Comparison of ENCODE assay signal across 9 mouse cellular contexts in genomic region chr4:100527554-100528001, GRCm38 (mm10). TPM values are rescaled to one million over a fixed set of nuclear protein-coding genes. Genes with fewer than 3 reads are reported as not detected.
DNase-seq lines count a peak whose midpoint lies in the region; ATAC-seq and TF ChIP-seq lines count a peak whose summit lies in the region.
"Had no signal": no experiment of that assay in that cellular context is flagged by ENCODE, and none has a peak within 500 bp of the region (broad histone marks: within the 10 kb centered on the region; RNA-seq: fewer than 3 reads in every experiment).

No protein-coding gene starts in this region.

- no peaks in the 10 kb centered on the region for H3K36me3 ChIP-seq in ES-E14 (ENCODE audit: control insufficient read depth, insufficient read depth, low read length, poor library complexity, severe bottlenecking)
- no peaks in the 10 kb centered on the region for H3K36me3 ChIP-seq in limb, embryonic 14.5 days (ENCODE audit: control insufficient read depth, insufficient read depth, low read length)
- H3K36me3 ChIP-seq in small intestine, adult 2 months (ENCODE audit: control insufficient read depth, insufficient read depth, low read length) = no peaks in the 10 kb centered on the region

- DNase-seq in adrenal gland, postnatal 10 days = peak; percentile 4
- DNase-seq in adrenal gland, adult (ENCODE audit: inconsistent age in 2 of 2, low spot score in 1 of 2) = no peak
- DNase-seq in ES-E14 (ENCODE audit: low read depth, low spot score) = peak; percentile 46
- DNase-seq in forelimb bud, embryonic 11.5 days (ENCODE audit: low read depth, low spot score) = peak; percentile 94
- DNase-seq in limb, embryonic 14.5 days (ENCODE audit: low spot score) = peak; percentile 87
- no peak for DNase-seq in adrenal gland, adult 8-10 months
- DNase-seq in frontal cortex, postnatal 25 days (ENCODE audit: low spot score in 2 of 2) = no peak

- peak overlapping the region in 1 of 2 experiments; percentile 34; a peak in 1 of 4 replicates for H3K4me3 ChIP-seq in ES-E14 (ENCODE audit: insufficient read depth in 1 of 2, low read depth in 1 of 2, low read length in 2 of 2, poor library complexity in 1 of 2, severe bottlenecking in 1 of 2)
- H3K4me3 ChIP-seq in limb, embryonic 14.5 days (replicated peaks; ENCODE audit: low read length) = peak overlapping the region; percentile 26
- peak overlapping the region; percentile 10; the same call in 1 of the 2 replicates for H3K4me3 ChIP-seq in small intestine, adult 2 months (ENCODE audit: low read depth, low read length)

- peaks cover 2 to 8% of the 10 kb centered on the region in 2 experiments; a peak in 1 of 4 replicates for H3K4me1 ChIP-seq in ES-E14 (ENCODE audit: control insufficient read depth in 2 of 2, insufficient read depth in 2 of 2, low read length in 2 of 2, poor library complexity in 1 of 2)
- H3K4me1 ChIP-seq in limb, embryonic 14.5 days (ENCODE audit: control insufficient read depth, insufficient read depth, low read length) = peaks cover 26% of the 10 kb centered on the region
- H3K4me1 ChIP-seq in small intestine, adult 2 months (ENCODE audit: control insufficient read depth, insufficient read depth, insufficient read length, low read length) = no peaks in the 10 kb centered on the region

- 1% methylated on average over 15 of the region's 15 CpGs for WGBS in limb, embryonic 14.5 days
- WGBS in small intestine, adult 2 months = 7% methylated on average over 15 of the region's 15 CpGs

- ATAC-seq in limb, embryonic 14.5 days (ENCODE audit: low FRiP score, low read depth) = peak; percentile 91

- 0 out of 2 replicates have a peak, but pooled peaks have one; percentile 23 for TF ChIP-seq POLR2A in limb, embryonic 14.5 days (IDR thresholded peaks at IDR 0.05; ENCODE audit: borderline replicate concordance, extremely low read depth, insufficient read depth, insufficient read length)
- TF ChIP-seq POLR2A in small intestine, adult 2 months (IDR thresholded peaks at IDR 0.05; ENCODE audit: low read depth, low read length) = no peak

- H3K9ac ChIP-seq in ES-E14 (ENCODE audit: insufficient read depth, low read depth, low read length, poor library complexity, severe bottlenecking) = no peak overlapping the region
- peak overlapping the region; percentile 32; the same call in 1 of the 2 replicates for H3K9ac ChIP-seq in limb, embryonic 14.5 days (ENCODE audit: low read depth, low read length, severe bottlenecking)

- H3K9me3 ChIP-seq in ES-E14 (ENCODE audit: control insufficient read depth, insufficient read depth, low read depth, low read length) = no peaks in the 10 kb centered on the region
- no peaks in the 10 kb centered on the region for H3K9me3 ChIP-seq in limb, embryonic 14.5 days (ENCODE audit: control insufficient read depth, low read length)

- H3K4me2 ChIP-seq in limb, embryonic 14.5 days (replicated peaks; ENCODE audit: low read depth, low read length, severe bottlenecking) = peak overlapping the region; percentile 53

- no peak for TF ChIP-seq CTCF in small intestine, adult 2 months (IDR thresholded peaks at IDR 0.05; ENCODE audit: extremely low read depth, insufficient read length, insufficient replicate concordance, low read depth, low read length)

- no peak overlapping the region for H3K27ac ChIP-seq in ES-E14 (ENCODE audit: insufficient read depth, low read depth, low read length, poor library complexity, severe bottlenecking)
- H3K27ac ChIP-seq in limb, embryonic 14.5 days (replicated peaks; ENCODE audit: low read depth, low read length) = peak overlapping the region; percentile 74
- no peak overlapping the region for H3K27ac ChIP-seq in small intestine, adult 2 months (ENCODE audit: insufficient read depth, low read depth, low read length)

- no peaks in the 10 kb centered on the region for H3K27me3 ChIP-seq in limb, embryonic 14.5 days (ENCODE audit: control insufficient read depth, insufficient read depth, low read length)
- H3K27me3 ChIP-seq in small intestine, adult 2 months (ENCODE audit: control insufficient read depth, insufficient read depth, low read length) = no peaks in the 10 kb centered on the region; the same call in 1 of the 2 replicates

- in situ Hi-C loops in ES-E14 (cut with MboI; ENCODE audit: low sequenced_read_pairs in 2 of 2, unreplicated experiment in 2 of 2) = loop anchor here in 1 of 2 experiments (25.0 kb wide), 1 partner anchor 490 kb away; no protein-coding TSS in a partner anchor

TF ChIP-seq in ES-E14, 5 proteins besides CTCF, POLR2A, EP300 and RAD21:
- TF ChIP-seq HCFC1 (IDR thresholded peaks at IDR 0.05; ENCODE audit: borderline replicate concordance, insufficient read depth, low read length) (no peak), MAFK (IDR thresholded peaks at IDR 0.05; ENCODE audit: insufficient read depth, low read depth, low read length) (no peak), ZC3H11A (IDR thresholded peaks at IDR 0.05; ENCODE audit: borderline replicate concordance, low read depth, low read length) (no peak), ZNF384 (IDR thresholded peaks at IDR 0.05; ENCODE audit: low read depth, low read length) (no peak), CHD2 (IDR thresholded peaks at IDR 0.05; ENCODE audit: low read depth, low read length) (no peak)

RNA-seq across cellular contexts. Expression of gene Ube2u, which starts 48.9 kb away (rescaled TPM):
- total RNA-seq in adrenal gland, postnatal 10 days (2021) = not detected
- not detected in 2 replicates for total RNA-seq in ES-E14 (2012; rRNA removed)
- 0.04 and 0.10 TPM in 2 replicates for polyA plus RNA-seq in limb, embryonic 14.5 days (2012; rRNA removed)
- not detected in 2 replicates for polyA plus RNA-seq in limb, embryonic 14.5 days (2014; fragmentation: Nextera tagmentation; extraction: Ambion mirVana)
- polyA plus RNA-seq in small intestine, adult 2 months (2012; rRNA removed) = not detected in 2 replicates
- not detected for total RNA-seq in adrenal gland, adult 8-10 months (2022)
- polyA plus RNA-seq: cortical plate, adult 2 months had no signal

Comparison
In these comparisons a context has a peak if more than half of its experiments do, and no peak if none do; other contexts are left out.
1. DNase-seq: peak in adrenal gland, postnatal 10 days (single experiment), ES-E14 (single experiment), forelimb bud, embryonic 11.5 days (single experiment) and limb, embryonic 14.5 days (single experiment); none in adrenal gland, adult (0 of 2), adrenal gland, adult 8-10 months (single experiment) and frontal cortex, postnatal 25 days (0 of 2).